Mouse (Mus musculus) thymus, adult 18-20 months (tissue): ENCODE results near the gene Kat7.

ENCODE experiments used
- DNase-seq, 2 experiments: peaks; one replicate each; pipeline ENCODE4 v3.0.0; 2022; ENCODE audit warnings: mixed read lengths in 2 of 2

Kat7 gene

DNA sequence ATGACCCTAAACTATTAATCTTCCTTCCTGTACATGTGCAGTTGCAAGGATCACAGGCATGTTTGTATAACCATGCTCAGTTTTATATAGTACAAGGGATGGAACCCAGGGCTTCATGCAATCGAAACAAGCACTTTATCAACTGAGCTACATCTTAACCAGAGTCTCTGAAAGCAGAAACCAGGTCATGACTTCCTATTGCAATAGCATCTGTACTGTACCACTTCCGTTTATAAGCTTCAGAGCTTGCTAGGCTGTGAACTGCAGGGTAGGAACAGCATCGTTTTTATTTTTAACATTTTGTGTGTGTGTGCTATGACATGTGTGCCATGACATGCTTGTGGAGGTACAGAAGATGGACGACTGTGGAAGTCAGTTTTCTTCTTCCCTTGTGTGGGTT, 23.2 kb upstream of the Kat7 start:
- DNase-seq, result no peak

DNA sequence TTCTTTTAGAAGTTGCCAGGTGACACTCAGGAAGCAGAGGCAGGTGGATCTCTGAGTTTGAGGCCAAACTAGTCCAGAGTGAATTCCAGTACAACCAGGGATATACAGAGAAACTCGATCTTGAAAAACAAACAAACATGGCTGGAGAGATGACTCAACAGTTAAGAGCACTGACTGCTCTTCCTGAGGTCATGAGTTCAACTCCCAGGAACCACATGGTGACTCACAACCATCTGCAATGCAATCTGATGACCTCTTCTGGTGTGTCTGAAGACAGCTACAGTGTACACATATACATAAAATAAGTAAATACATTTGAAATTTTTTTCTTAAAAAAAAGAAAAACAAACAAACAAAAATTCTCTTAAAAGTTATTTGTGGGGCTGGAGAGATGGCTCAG, 20.6 kb upstream of the Kat7 start:
- DNase-seq, result no peak

- DNase-seq, result no peak
These were observed 18.6 kb upstream of the Kat7 start for GRCm38 (mm10) chr11:95328629-95329028.

- no peak for DNase-seq
These were observed 16.2 kb upstream of the Kat7 start for GRCm38 (mm10) chr11:95326243-95326642.

DNA sequence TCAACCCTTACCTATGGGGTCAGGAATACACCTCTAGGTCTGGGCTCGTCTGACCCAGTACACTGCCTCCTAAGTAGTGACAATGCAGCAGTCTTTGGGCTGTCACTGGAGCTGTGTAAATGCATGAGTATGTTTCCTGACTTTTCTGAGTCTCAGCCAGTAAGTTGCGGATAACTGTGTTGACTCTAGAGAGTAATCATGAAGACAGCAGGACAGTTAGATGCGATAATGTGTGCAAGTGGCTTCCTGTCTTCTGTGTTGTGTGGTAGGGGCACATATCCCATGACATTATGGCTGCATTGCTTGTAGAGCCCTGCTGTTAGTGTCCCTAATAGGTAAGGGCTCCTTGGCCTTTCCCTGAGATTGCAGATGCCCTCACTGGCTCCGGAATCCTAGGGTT, 15.8 kb upstream of the Kat7 start:
- DNase-seq, result no peak

DNA sequence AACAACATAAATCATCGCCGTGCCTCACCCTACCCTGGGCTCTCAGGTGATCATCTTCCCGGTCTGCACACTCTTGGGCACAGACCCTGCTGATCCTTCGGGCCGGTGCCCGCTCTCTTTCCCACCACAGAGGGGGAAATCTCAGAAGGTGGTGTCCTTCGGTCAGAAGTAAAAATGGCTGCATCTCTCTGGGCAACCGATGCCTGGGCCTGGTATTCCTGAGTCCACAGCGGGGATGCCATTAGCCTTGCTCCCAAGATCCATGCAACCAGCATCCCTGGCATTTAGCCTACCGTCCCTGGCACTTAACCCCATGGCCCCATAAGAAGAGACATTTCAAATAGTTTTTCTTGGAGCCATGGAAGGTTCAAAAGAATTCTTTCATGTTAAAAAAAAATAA, 14.1 kb upstream of the Kat7 start:
- DNase-seq, result no peak

DNA sequence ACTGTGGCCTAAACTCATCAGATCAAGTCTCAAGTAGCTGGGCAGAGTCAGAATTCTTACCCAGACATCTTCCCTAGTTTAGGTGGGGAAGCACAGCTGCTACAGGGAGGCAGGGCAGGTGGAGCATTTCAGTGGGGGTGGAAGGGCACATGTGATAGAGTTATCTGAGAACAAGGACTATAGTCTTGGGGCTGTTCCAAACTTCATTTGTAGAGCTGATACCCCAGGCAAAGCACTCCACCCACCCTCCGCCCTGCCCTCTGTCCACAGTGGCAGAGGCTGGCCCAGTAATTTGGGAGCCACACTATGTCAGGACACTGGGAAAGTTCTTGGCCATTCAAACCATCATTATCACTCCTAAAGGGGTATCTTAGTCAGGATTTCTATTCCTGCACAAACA, 10.0 kb upstream of the Kat7 start:
- DNase-seq, result no peak

DNA sequence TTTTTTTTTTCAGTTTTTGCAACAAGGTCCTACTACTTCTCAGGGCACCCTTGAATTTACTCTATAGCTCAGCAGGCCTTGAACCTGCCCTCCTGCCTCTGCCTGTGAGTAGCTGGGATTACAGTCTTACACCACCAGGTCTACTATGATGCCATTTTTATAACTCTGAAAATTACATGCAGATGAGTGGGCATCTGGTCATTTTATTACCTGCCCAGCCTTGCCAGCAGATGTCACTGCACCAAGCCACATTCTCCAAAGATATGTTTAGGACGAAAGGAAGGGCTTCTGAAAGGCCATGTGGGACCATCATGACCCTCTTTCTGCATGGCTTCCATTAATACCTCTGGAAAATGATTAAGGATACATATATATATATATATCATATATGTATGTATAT, 9.5 kb upstream of the Kat7 start:
- DNase-seq, result no peak

DNA sequence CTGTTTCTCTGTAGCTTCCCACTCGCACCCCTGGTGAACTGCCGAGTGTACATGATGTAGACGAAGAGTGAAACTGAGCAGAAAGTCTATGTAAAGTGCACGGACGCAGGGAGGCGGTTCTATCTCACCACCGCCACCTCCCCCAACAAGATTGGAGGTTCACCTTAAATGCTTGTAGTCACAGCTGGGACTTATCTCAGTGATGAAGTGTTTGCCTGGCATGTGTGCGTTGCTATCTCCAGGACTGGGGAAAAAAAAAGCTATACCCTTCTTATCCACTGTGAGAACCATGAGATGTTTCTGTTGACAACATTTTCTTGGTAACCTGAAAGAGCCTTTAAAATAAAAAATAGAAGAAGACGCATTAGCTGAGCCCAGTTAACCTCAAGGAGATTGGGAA, 8.1 kb upstream of the Kat7 start:
- DNase-seq, result no peak

DNA sequence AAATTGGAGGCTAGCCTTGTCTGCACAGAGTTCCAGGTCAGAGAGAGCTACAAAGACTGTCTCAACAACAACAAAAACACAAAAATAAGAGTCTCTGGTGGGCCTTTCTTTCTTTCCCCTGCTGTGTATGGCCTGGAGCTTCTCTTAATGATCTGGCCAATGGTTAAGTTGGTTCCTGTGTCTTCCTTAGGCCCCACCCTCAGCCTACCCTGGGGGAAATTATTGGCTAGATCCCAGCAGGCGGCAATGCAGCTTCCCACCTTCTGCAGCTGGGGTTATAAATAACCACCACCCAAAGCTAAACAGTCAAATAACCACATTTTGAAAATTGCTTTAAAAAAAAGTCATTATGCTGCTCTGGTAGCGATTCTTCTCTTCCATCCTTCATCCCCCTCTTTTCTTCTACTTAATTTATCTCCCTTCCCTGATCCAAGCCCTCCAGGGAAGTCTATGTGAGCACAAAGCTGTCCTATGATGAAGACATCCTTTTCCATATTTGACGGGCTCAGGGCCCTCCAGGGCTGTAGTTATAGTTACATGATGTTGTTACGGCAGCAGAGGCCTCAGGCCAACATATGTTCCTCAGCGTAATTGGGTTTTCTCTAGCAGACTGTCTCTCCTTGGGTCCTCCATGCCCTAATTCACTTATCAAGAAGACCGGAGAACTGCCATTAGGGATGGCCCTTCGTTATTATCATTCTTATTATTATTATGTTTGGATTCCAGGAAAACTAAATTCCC, 5.3 kb upstream of the Kat7 start:
- no peak for DNase-seq

DNA sequence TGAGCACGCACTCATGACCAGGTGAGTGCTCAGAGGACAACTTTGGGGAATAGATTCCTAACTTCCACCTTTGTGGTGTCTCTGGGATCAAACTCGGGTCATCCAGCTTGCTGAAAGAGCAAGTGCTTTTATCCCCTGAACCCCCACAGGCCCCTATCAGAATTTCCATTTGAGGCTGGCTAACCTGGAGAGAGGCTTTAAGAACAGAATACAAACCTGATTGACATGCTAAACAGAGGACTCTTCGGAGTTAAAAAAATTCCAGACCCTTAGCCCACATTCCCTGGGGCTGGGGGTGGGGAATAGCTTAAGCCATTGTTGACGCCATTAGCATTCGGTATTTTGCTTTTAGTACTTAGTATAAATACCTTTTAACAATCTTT, 1.4 kb upstream of the Kat7 start:
- DNase-seq, result no peak

DNA sequence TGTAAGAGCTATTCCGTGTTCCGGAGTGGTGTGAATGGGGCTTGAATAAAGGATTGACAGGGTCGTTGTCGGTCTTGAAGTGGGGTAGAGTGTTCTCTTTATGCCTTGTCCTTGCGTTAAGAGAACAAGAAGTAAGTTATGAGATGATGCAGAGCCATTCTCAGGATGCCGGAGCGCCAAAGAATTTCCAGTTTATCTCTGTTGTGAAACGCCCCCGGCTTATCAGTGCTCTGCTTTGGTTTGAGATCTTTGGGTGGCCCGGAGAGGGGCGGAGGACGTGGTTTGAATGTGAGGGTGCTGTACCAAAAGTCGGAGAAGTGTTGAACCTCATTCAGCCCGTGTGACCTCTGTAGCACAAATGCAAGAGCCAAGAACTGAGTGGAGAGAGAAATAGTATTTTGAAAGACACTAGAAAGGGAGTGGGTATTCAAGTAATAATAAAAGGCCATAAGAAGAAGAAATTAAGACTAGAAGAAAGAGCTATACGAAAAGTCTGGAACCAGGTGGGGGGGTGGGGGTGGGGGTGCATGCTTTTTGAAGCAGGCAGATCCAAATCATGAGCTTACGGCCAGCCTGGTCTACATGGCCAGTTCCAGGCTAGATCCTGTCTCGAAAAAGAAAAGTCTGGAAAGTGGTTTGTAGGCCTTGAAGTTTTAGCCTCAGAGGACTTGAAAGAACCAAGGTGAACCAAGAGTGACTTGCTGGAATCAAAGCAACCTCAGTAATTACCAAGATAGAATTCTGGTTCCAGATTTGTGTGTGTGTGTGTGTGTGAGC, 790 bp upstream of the Kat7 start:
- peak; percentile 15 to 40 for DNase-seq

DNA sequence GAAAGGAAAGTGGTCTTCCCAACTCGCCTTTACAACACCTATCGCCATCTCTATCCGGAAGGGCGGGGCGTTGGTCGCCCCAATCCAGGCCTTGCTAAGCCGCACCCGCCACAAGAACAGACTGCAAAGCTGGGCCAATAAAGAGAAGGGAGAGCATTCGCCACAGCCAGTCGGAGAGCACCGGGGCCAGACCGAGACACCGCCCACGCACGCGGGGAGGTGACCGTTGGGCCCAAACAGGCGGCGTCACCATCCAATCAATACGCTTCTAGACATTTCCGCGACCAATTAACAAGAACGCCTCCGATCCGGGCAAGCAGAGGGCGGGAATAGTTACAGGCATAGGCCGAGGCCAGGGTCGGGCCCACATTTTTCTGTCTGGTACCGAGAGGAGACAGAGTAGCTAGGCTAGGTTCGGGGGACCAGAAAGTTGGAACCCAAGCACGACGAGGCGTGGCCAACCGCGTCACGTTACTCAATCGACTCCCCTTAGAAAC, 488 bp downstream of the Kat7 start:
- peak; percentile 95 to 97 for DNase-seq

DNA sequence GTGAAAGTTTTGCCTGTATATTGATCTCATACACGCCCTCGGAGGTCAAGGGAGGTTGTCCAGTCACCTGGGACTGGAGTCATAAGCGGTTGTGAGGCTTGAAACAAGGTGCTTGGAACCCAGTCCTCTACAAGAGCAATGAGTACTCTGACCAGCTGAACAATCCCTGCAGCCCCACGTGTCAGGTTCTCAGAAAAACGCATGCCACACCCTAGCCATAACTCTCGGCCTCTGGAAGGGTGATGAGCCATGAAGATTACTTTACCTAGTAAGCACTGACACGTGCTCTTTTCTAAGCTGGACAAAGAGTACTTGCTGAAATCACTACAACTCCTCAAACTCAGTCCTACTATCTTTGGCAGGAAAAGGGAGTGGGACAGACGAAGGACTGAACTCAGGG, 2.5 kb downstream of the Kat7 start:
- no peak for DNase-seq

- no peak for DNase-seq
These were observed 4.4 kb downstream of the Kat7 start for GRCm38 (mm10) chr11:95305600-95305999.

DNA sequence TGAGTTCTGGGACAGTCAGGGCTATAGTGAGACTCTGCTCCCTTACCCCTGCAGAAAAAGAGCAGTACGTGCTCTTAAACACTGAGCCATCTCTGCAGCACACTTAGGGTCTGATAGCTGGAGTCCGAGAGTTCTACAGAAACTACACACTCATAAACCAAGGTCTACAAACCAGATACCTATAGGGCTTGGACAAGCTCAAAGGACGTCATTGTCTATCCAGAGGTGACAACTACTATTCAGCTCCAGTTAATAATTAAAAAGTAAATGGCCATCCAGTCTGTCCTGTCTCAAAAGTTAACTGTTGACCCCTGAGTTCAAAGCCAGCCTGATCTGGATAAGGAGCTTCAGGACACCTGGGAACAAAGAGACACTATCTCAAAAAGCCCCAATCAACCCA, 8.3 kb downstream of the Kat7 start:
- DNase-seq, result no peak

GRCm38 (mm10) chr11:95299886-95300285, 10.2 kb downstream of the Kat7 start:
- no peak for DNase-seq

- DNase-seq, result no peak
These were observed 11.9 kb downstream of the Kat7 start for GRCm38 (mm10) chr11:95298146-95298545.

DNA sequence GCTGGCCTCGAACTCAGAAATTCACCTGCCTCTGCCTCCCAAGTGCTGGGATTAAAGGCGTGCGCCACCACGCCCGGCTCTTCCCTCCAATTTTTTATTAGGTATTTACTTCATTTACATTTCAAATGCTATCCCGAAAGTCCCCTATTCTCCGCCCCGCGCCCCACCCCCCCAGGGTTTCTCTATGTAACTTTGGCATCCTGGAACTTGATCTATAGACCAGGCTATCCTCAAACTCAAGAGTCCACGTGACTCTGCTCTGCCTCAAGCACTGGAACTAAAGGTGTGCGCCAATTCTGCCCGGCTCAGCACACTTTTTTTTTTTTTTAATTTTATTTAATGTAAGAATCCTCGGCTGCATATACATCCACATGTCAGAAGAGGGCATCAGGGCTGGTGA, 14.3 kb downstream of the Kat7 start:
- no peak for DNase-seq

DNA sequence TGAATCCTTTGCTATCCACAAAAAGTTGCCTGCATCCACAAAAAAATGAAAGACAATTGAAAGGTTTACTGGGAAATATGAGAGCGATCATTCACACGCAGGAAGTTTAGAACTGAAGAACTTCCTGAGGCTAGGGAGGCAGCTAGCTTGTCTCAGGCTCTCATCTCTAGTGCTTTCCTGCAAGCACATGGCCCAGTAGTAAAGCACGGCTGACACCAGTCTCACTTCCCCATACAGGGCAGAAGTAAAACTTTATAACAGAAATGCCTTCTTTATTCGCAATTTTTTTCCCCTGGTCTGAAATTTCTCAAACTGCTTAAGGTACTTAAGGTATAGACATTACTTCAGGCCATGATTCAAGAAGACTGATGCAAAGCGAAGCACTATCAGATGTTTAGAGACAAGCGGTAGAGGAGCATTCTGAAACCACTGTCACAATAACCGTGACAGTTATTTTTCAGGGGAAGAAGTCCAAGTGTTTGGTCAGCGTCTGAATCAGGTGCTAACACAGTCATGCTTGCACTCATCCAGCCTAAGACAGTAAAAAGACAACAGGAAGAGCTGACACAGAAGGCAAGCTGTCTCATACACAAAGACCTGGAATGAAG, 16.9 kb downstream of the Kat7 start:
- no peak for DNase-seq

GRCm38 (mm10) chr11:95291998-95292397, 18.0 kb downstream of the Kat7 start:
- DNase-seq, result no peak

GRCm38 (mm10) chr11:95282331-95282730, 27.7 kb downstream of the Kat7 start:
- DNase-seq, result no peak

GRCm38 (mm10) chr11:95279061-95279659, 30.9 kb downstream of the Kat7 start:
- DNase-seq, result no peak

GRCm38 (mm10) chr11:95276056-95276455, 34.0 kb downstream of the Kat7 start:
- DNase-seq, result no peak
